Mouse (Mus musculus) embryonic facial prominence, embryonic 14.5 days (tissue): Measurements from ENCODE around the gene Col20a1. TPM values are rescaled to one million over a fixed set of nuclear protein-coding genes. Genes with fewer than 3 reads are reported as not detected.

Experiments
- ATAC-seq: fragments of 200-750 bp; cut with Nextera tagmentation; 2 replicates; pipeline ENCODE4 v1.8.0; 2017; ENCODE audit warnings: low read depth, moderate number of reproducible peaks, moderate TSS enrichment
- DNase-seq: peaks from one replicate; pipeline ENCODE4 v3.0.0-alpha.2; 2015; ENCODE audit warnings: low spot score
- H3K27ac ChIP-seq: fragments of 300-500 bp; sonication (generic); replicated peaks from 2 replicates; pipeline ENCODE4 v1.5.1; 2014; ENCODE audit warnings: low read depth, mild to moderate bottlenecking, low read length, moderate library complexity
- H3K27me3 ChIP-seq: fragments of 300-500 bp; sonication (generic); replicated peaks from 2 replicates; pipeline ENCODE4 v1.6.1; 2014; ENCODE audit warnings: low read length; ENCODE audit not compliant: control insufficient read depth, insufficient read depth
- H3K36me3 ChIP-seq: fragments of 300-500 bp; sonication (generic); 2 replicates; pipeline ENCODE4 v1.6.1; 2014; ENCODE audit warnings: low read length, mixed read lengths; ENCODE audit not compliant: control insufficient read depth, insufficient read depth
- H3K4me1 ChIP-seq: fragments of 300-500 bp; sonication (generic); 2 replicates; pipeline ENCODE4 v1.6.1; 2014; ENCODE audit warnings: antibody characterized with exemption, low read length; ENCODE audit not compliant: control insufficient read depth, insufficient read depth
- H3K4me2 ChIP-seq: fragments of 300-500 bp; sonication (generic); 2 replicates; pipeline ENCODE4 v1.6.1; 2014; ENCODE audit warnings: low read depth, mild to moderate bottlenecking, low read length, moderate library complexity, mixed read lengths
- H3K4me3 ChIP-seq: fragments of 300-500 bp; sonication (generic); 2 replicates; pipeline ENCODE4 v1.5.1; 2014; ENCODE audit warnings: low read depth, mild to moderate bottlenecking, low read length
- H3K9ac ChIP-seq: fragments of 300-500 bp; sonication (generic); 2 replicates; pipeline ENCODE4 v1.6.1; 2014; ENCODE audit warnings: low read depth, mild to moderate bottlenecking, low read length, moderate library complexity, mixed read lengths
- H3K9me3 ChIP-seq: fragments of 300-500 bp; sonication (generic); 2 replicates; pipeline ENCODE4 v1.6.1; 2016; ENCODE audit warnings: low read length; ENCODE audit not compliant: control insufficient read depth
- WGBS: fragments of 180-500 bp; shearing (Covaris S2); extraction: QIAGEN DNeasy Blood & Tissue Kit; methylation state at CpG from one replicate; pipeline ENCODE4 v1.1.7; 2014; 5-methylcytosine and 5-hydroxymethylcytosine counted together
- polyA plus RNA-seq: library from polyadenylated mRNA; unstranded; fragments of >200 nt; fragmentation: Nextera tagmentation; extraction: Ambion mirVana; gene quantifications from 2 replicates; pipeline ENCODE4 v1.2.1, GENCODE M21; 2014

The Col20a1 gene
- polyA plus RNA-seq, 1 experiment from 2014 or later: 2.5 TPM

DNA sequence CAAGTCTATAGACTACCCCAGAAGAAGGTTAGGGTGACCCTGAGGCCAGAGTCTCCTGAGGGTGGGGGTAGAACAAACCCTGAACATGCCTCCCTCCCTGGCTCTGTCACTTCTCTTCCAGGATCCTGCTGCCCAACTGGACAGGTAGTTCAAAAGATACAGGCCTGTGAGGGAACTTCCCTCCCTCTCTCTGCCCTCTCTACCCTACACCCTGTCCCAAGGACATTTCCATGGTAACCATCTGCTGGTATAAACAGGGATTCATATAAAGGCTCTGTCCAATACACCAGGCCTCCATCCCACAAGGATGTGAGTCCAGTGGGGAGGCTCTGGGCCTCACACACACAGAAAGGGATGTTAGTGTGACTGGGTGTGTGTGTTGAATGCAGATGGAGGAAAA lies 56.0 kb downstream of the Col20a1 start:
- ATAC-seq: no peak
- H3K36me3 ChIP-seq: no peaks in the 10 kb centered on the region
- H3K4me1 ChIP-seq: peaks cover 3% of the 10 kb centered on the region; the same call in 1 of the 2 replicates
- peaks cover 50% of the 10 kb centered on the region for H3K27me3 ChIP-seq
- H3K4me3 ChIP-seq: no peak overlapping the region
- H3K9ac ChIP-seq: no peak overlapping the region
- DNase-seq: no peak
- H3K9me3 ChIP-seq: no peaks in the 10 kb centered on the region
- no peak overlapping the region for H3K27ac ChIP-seq
- H3K4me2 ChIP-seq: no peak overlapping the region

DNA sequence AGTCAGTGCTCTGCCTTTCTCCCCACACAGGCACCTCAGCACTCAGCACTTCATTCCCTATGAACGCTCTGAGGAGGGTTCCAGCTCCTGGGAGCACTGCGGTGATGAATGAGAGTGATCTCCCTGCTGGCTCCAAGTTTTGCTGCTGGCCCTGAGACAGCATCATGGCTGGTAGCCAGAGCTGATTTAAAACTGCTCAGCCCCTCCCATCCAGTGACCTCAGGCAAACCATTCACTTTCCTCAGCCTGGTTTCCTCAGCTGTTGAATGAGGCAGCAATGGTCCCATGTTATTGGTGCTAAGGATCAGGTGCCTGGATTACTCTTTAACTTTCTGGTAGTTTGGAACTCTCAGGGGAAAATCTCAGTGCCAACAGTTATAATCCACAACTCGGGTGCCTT lies 57.1 kb downstream of the Col20a1 start, which contains the start of gene Chrna4:
TSS of gene Chrna4 (minus strand) at position 110 of the 400 bp plus-strand sequence.
- DNase-seq: peak; percentile 49
- ATAC-seq: no peak
- Histone ChIP-seq H3K4me1 (no peaks in the 10 kb centered on the region), H3K27ac (no peak within 1 kb of the TSS), H3K4me3 (no peak within 1 kb of the TSS), H3K36me3 (no peaks in the 10 kb centered on the region), H3K27me3 (peaks cover 39% of the 10 kb centered on the region), H3K4me2 (no peak within 1 kb of the TSS), H3K9me3 (no peaks in the 10 kb centered on the region), H3K9ac (no peak within 1 kb of the TSS)
- WGBS: 55% methylated on average over 3 of the region's 3 CpGs

DNA sequence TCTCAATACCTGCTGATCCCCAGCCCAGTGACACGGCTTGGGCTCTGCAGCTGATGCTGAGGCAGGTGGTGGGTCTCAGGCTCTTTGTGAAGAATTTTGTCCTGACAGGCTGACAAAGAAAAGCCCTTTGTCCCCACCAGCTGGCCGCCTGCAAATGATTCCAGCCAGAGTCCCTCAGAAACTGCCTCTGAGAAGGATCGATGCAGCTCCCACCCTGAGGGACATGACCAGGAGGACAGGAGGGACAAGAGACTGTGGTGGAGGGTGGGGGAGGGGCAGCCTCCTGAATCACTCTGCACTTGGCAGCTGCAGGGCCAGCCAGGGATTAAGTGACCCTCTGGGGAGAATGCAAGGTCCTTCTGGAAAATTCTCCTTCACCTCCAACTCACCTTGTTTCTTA lies 57.7 kb downstream of the Col20a1 start:
- no peak overlapping the region for H3K9ac ChIP-seq
- DNase-seq (peak; percentile 53), ATAC-seq (peak; percentile 37; the same call in 1 of the 2 replicates)
- H3K4me3 ChIP-seq: no peak overlapping the region
- peaks cover 33% of the 10 kb centered on the region for H3K27me3 ChIP-seq
- H3K9me3 ChIP-seq: no peaks in the 10 kb centered on the region
- no peaks in the 10 kb centered on the region for H3K4me1 ChIP-seq
- 8% methylated on average over 3 of the region's 3 CpGs for WGBS
- H3K27ac ChIP-seq: no peak overlapping the region
- no peaks in the 10 kb centered on the region for H3K36me3 ChIP-seq
- no peak overlapping the region for H3K4me2 ChIP-seq

DNA sequence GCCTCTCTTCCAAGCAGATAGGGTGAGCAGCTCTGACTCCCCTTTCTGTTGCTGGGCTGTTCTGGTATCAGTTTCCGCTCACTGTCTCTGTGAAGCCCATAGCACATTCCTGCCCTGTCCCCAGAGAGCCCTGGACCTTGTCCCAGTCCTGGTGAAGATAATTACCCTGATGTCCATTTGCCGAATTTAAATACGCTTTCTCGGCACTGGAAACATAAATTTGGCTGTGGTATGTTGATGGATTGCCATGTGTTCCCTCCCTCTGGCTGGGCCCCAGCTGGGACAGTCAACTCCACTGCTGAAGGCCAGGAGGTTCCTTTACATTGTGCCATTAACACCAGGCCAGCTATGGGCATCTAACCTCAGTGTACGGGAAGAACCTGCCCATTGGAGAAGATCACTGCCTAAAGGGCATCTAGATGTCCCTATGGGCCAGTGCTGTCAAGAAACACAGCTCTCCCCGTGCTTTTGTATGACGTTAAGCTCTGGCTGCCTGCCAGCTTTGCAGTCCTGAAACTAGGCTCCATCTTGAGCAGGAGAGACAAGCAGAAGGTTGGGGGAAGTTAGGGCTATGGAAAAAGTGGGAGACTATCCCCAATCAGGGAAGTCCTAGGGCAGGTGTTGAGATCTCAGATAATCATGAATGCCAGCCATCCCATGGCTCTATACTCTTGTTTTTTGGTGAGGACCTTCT lies 62.1 kb downstream of the Col20a1 start:
- 59% methylated on average over 7 of the region's 7 CpGs for WGBS
- Histone ChIP-seq H3K27ac (no peak overlapping the region), H3K36me3 (no peaks in the 10 kb centered on the region), H3K4me1 (no peaks in the 10 kb centered on the region), H3K9ac (no peak overlapping the region), H3K4me2 (no peak overlapping the region), H3K4me3 (no peak overlapping the region), H3K27me3 (no peaks in the 10 kb centered on the region), H3K9me3 (no peaks in the 10 kb centered on the region)
- DNase-seq: peak; percentile 16
- ATAC-seq: no peak

DNA sequence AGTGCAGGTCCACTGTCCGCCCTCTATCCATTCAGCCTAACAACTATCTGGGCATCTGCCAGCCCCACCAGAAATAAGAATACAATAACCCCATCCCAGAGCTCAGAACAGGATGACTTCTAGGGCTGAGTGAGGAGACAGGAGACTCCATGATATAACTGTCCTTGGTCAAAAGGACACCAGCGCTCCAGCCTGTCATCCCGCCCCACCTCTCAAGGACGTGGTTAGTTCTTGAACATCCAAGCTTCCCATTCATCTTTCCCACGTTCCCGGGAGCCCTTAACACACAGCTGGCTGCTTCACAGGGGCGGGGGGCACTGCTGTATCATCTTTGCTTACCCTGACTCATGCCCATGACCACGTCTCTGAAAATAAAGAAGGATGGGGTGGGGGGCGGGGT lies 62.7 kb downstream of the Col20a1 start:
- Histone ChIP-seq H3K4me1 (no peaks in the 10 kb centered on the region), H3K9me3 (no peaks in the 10 kb centered on the region), H3K9ac (no peak overlapping the region), H3K4me3 (no peak overlapping the region), H3K27ac (no peak overlapping the region), H3K36me3 (no peaks in the 10 kb centered on the region), H3K27me3 (no peaks in the 10 kb centered on the region), H3K4me2 (no peak overlapping the region)
- DNase-seq (no peak), ATAC-seq (no peak)
- 75% methylated on average over 9 of the region's 9 CpGs for WGBS

DNA sequence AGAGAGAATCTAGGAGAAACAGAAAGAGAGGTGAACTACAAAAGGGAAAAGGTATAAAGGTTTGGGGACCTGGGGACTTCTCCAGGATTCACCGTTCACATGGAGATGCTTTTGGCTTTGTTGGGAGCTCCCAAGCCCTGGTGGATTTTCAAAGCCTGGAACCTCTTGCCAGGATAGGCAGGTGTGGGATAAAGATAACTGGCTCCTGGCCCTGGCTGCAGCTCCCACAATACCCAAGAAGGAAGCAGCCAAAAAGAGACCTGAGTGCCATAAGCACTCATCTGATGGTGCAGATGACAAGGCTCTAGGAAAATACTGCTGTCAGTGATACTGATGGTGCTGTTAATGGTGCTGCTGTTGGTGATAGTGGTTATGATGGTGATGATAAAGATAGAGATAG lies 65.8 kb downstream of the Col20a1 start:
- Histone ChIP-seq H3K4me3 (no peak overlapping the region), H3K27ac (no peak overlapping the region), H3K4me1 (no peaks in the 10 kb centered on the region), H3K9ac (no peak overlapping the region), H3K9me3 (no peaks in the 10 kb centered on the region), H3K4me2 (no peak overlapping the region), H3K27me3 (no peaks in the 10 kb centered on the region), H3K36me3 (no peaks in the 10 kb centered on the region)
- ATAC-seq (no peak), DNase-seq (no peak)
- 94% methylated on average over 1 of the region's 1 CpGs for WGBS

DNA sequence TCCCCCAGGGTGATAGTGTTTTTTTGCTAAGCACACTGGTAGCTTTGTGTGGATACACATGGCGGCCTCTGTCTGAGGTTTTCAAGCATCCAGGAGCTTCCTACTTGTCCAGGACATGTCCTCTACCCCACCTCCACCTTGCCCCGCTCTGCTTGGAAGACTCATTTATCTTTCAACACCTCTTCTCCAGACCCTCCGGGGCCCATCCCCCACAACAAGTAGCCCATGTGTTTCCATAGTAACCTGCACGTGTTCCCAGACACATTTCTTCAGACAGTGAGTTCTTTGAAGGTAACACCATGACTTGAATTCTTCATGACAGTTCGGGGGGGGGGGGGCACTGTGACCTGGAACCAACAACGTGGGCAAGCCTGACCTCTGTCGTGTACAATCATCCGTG lies 71.0 kb downstream of the Col20a1 start:
- Histone ChIP-seq H3K4me1 (no peaks in the 10 kb centered on the region), H3K9me3 (no peaks in the 10 kb centered on the region), H3K9ac (no peak overlapping the region), H3K27ac (no peak overlapping the region), H3K36me3 (no peaks in the 10 kb centered on the region), H3K4me2 (no peak overlapping the region), H3K4me3 (no peak overlapping the region), H3K27me3 (no peaks in the 10 kb centered on the region)
- WGBS: 35% methylated on average over 8 of the region's 8 CpGs
- no peak for ATAC-seq
- DNase-seq: no peak

DNA sequence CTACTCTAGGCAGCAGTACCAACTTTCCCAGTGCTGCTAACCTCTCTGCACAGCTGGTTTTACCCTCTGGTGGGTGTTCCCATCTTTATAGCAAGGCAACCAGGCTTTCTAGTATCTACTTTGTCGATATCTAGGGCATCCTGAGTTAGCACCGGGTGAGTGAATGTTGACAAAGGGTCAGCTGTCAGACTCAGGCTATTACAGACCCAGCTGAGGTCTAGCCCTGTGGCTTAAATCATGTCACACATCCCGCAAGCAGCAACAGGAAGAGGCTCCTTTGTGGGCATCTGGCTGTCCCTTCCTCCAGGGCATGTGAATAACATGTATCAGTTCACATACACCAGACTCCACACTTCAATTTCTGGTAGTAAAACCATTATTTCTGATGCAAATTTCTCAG lies 71.9 kb downstream of the Col20a1 start:
- Histone ChIP-seq H3K36me3 (no peaks in the 10 kb centered on the region), H3K9me3 (no peaks in the 10 kb centered on the region), H3K4me2 (no peak overlapping the region), H3K27me3 (no peaks in the 10 kb centered on the region), H3K4me1 (no peaks in the 10 kb centered on the region), H3K9ac (no peak overlapping the region), H3K27ac (no peak overlapping the region), H3K4me3 (no peak overlapping the region)
- WGBS: 38% methylated on average over 3 of the region's 3 CpGs
- DNase-seq (no peak), ATAC-seq (no peak; the same call in 1 of the 2 replicates)

DNA sequence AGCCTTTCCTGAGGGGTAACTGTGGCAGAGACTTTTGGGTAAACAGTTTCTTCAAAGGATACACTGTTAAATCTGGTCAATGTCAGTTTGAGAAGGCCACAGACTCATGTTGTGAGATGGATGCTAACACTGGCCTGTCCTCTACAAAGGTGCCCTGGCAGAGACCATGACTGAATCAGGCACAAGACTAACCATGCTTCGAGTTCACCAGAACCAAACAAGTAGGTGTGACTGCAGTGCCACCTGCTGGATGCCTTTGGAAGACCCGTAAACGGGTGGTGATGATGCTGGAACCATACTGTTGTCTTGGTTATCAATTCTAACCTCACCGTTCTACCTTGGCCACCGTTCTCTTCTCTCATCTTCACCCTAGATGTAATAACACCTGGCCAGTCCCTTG lies 73.8 kb downstream of the Col20a1 start:
- Histone ChIP-seq H3K4me1 (no peaks in the 10 kb centered on the region), H3K9me3 (no peaks in the 10 kb centered on the region), H3K4me3 (no peak overlapping the region), H3K4me2 (no peak overlapping the region), H3K27ac (no peak overlapping the region), H3K9ac (no peak overlapping the region), H3K36me3 (no peaks in the 10 kb centered on the region), H3K27me3 (no peaks in the 10 kb centered on the region)
- peak; percentile 79; the same call in 1 of the 2 replicates for ATAC-seq
- WGBS: 19% methylated on average over 5 of the region's 5 CpGs
- peak; percentile 61 for DNase-seq
